Mouse (Mus musculus): ENCODE results near the gene Fgf11. TPM values are rescaled to one million over a fixed set of nuclear protein-coding genes. Genes with fewer than 3 reads are reported as not detected.

Fgf11 gene
- polyA plus RNA-seq, 1 experiment from 2014 or later: 0.21 TPM

- Histone ChIP-seq H3K27me3 (ENCODE audit: control insufficient read depth, insufficient read depth, low read depth, low read length) (peaks cover 73% of the 10 kb centered on the region), H3K9me3 (replicated peaks; ENCODE audit: control insufficient read depth, low read length) (no peaks in the 10 kb centered on the region), H3K4me2 (ENCODE audit: low read depth, low read length) (no peak overlapping the region), H3K27ac (ENCODE audit: low read length) (no peak overlapping the region), H3K4me3 (ENCODE audit: low read depth, low read length) (no peak overlapping the region), H3K9ac (ENCODE audit: low read depth, low read length) (no peak overlapping the region), H3K4me1 (ENCODE audit: control insufficient read depth, low read depth, low read length) (peaks cover 27% of the 10 kb centered on the region), H3K36me3 (ENCODE audit: control insufficient read depth, insufficient read depth) (no peaks in the 10 kb centered on the region)
- 62% methylated on average over 7 of the region's 7 CpGs for WGBS (ENCODE audit: insufficient replicate concordance)
- ATAC-seq (ENCODE audit: low read depth): no peak
These were observed 3.7 kb downstream of the Fgf11 start for GRCm38 (mm10) chr11:69797924-69798323.

- Histone ChIP-seq H3K4me1 (ENCODE audit: control insufficient read depth, low read depth, low read length) (peaks cover 16% of the 10 kb centered on the region), H3K9ac (ENCODE audit: low read depth, low read length) (no peak overlapping the region), H3K4me3 (ENCODE audit: low read depth, low read length) (peak overlapping the region; percentile 63), H3K27ac (ENCODE audit: low read length) (no peak overlapping the region), H3K36me3 (ENCODE audit: control insufficient read depth, insufficient read depth) (no peaks in the 10 kb centered on the region), H3K27me3 (ENCODE audit: control insufficient read depth, insufficient read depth, low read depth, low read length) (peaks cover 55% of the 10 kb centered on the region), H3K4me2 (ENCODE audit: low read depth, low read length) (peak overlapping the region; percentile 95), H3K9me3 (replicated peaks; ENCODE audit: control insufficient read depth, low read length) (no peaks in the 10 kb centered on the region)
- ATAC-seq (ENCODE audit: low read depth): no peak
- WGBS (ENCODE audit: insufficient replicate concordance): 4% methylated on average over 13 of the region's 13 CpGs
These were observed 5.6 kb downstream of the Fgf11 start for GRCm38 (mm10) chr11:69795983-69796435.

- WGBS (ENCODE audit: insufficient replicate concordance): under 1% methylated on average over 52 of the region's 52 CpGs
- Histone ChIP-seq H3K9ac (ENCODE audit: low read depth, low read length) (peak within 1 kb of the TSS; percentile 48; the same call in 1 of the 2 replicates), H3K4me3 (ENCODE audit: low read depth, low read length) (peak within 1 kb of the TSS; percentile 63), H3K36me3 (ENCODE audit: control insufficient read depth, insufficient read depth) (no peaks in the 10 kb centered on the region), H3K27me3 (ENCODE audit: control insufficient read depth, insufficient read depth, low read depth, low read length) (peaks cover 48% of the 10 kb centered on the region), H3K9me3 (replicated peaks; ENCODE audit: control insufficient read depth, low read length) (no peaks in the 10 kb centered on the region), H3K4me2 (ENCODE audit: low read depth, low read length) (peak within 1 kb of the TSS; percentile 95), H3K4me1 (ENCODE audit: control insufficient read depth, low read depth, low read length) (peaks cover 12% of the 10 kb centered on the region), H3K27ac (ENCODE audit: low read length) (no peak within 1 kb of the TSS)
- ATAC-seq (ENCODE audit: low read depth): peak; percentile 100
These were observed 6.3 kb downstream of the Fgf11 start, which contains the start of gene Chrnb1 for GRCm38 (mm10) chr11:69795168-69795982. Gene Chrnb1, minus strand, starts transcription at chr11:69795943.

GRCm38 (mm10) chr11:69793429-69793828, 8.2 kb downstream of the Fgf11 start:
- WGBS (ENCODE audit: insufficient replicate concordance): 48% methylated on average over 5 of the region's 5 CpGs
- Histone ChIP-seq H3K27me3 (ENCODE audit: control insufficient read depth, insufficient read depth, low read depth, low read length) (peaks cover 30% of the 10 kb centered on the region), H3K27ac (ENCODE audit: low read length) (no peak overlapping the region), H3K9ac (ENCODE audit: low read depth, low read length) (no peak overlapping the region), H3K36me3 (ENCODE audit: control insufficient read depth, insufficient read depth) (no peaks in the 10 kb centered on the region), H3K9me3 (replicated peaks; ENCODE audit: control insufficient read depth, low read length) (no peaks in the 10 kb centered on the region), H3K4me1 (ENCODE audit: control insufficient read depth, low read depth, low read length) (peaks cover 11% of the 10 kb centered on the region), H3K4me2 (ENCODE audit: low read depth, low read length) (no peak overlapping the region), H3K4me3 (ENCODE audit: low read depth, low read length) (no peak overlapping the region)
- no peak for ATAC-seq (ENCODE audit: low read depth)

- H3K9ac ChIP-seq (ENCODE audit: low read depth, low read length): no peak overlapping the region
- H3K4me1 ChIP-seq (ENCODE audit: control insufficient read depth, low read depth, low read length): peaks cover 11% of the 10 kb centered on the region
- peaks cover 11% of the 10 kb centered on the region for H3K27me3 ChIP-seq (ENCODE audit: control insufficient read depth, insufficient read depth, low read depth, low read length)
- ATAC-seq (ENCODE audit: low read depth): no peak
- H3K4me3 ChIP-seq (ENCODE audit: low read depth, low read length): no peak overlapping the region
- H3K36me3 ChIP-seq (ENCODE audit: control insufficient read depth, insufficient read depth): no peaks in the 10 kb centered on the region
- no peaks in the 10 kb centered on the region for H3K9me3 ChIP-seq (replicated peaks; ENCODE audit: control insufficient read depth, low read length)
- no peak overlapping the region for H3K4me2 ChIP-seq (ENCODE audit: low read depth, low read length)
- no peak overlapping the region for H3K27ac ChIP-seq (ENCODE audit: low read length)
- WGBS (ENCODE audit: insufficient replicate concordance): 48% methylated on average over 5 of the region's 5 CpGs
These were observed 10.2 kb downstream of the Fgf11 start for GRCm38 (mm10) chr11:69791420-69791819.

GRCm38 (mm10) chr11:69789431-69789830, 12.2 kb downstream of the Fgf11 start:
- no peak overlapping the region for H3K9ac ChIP-seq (ENCODE audit: low read depth, low read length)
- no peak; the same call in 1 of the 2 replicates for ATAC-seq (ENCODE audit: low read depth)
- 52% methylated on average over 5 of the region's 5 CpGs for WGBS (ENCODE audit: insufficient replicate concordance)
- H3K4me2 ChIP-seq (ENCODE audit: low read depth, low read length): no peak overlapping the region
- no peak overlapping the region for H3K4me3 ChIP-seq (ENCODE audit: low read depth, low read length)
- peaks cover 5% of the 10 kb centered on the region; the same call in 1 of the 2 replicates for H3K27me3 ChIP-seq (ENCODE audit: control insufficient read depth, insufficient read depth, low read depth, low read length)
- no peak overlapping the region for H3K27ac ChIP-seq (ENCODE audit: low read length)
- peaks cover 8% of the 10 kb centered on the region for H3K4me1 ChIP-seq (ENCODE audit: control insufficient read depth, low read depth, low read length)
- no peaks in the 10 kb centered on the region for H3K9me3 ChIP-seq (replicated peaks; ENCODE audit: control insufficient read depth, low read length)
- H3K36me3 ChIP-seq (ENCODE audit: control insufficient read depth, insufficient read depth): no peaks in the 10 kb centered on the region

- H3K9me3 ChIP-seq (replicated peaks; ENCODE audit: control insufficient read depth, low read length): no peaks in the 10 kb centered on the region
- no peak for ATAC-seq (ENCODE audit: low read depth)
- 64% methylated on average over 5 of the region's 5 CpGs for WGBS (ENCODE audit: insufficient replicate concordance)
- H3K4me1 ChIP-seq (ENCODE audit: control insufficient read depth, low read depth, low read length): peaks cover 12% of the 10 kb centered on the region
- H3K27me3 ChIP-seq (ENCODE audit: control insufficient read depth, insufficient read depth, low read depth, low read length): peaks cover 1% of the 10 kb centered on the region; the same call in 1 of the 2 replicates
- no peak overlapping the region for H3K4me2 ChIP-seq (ENCODE audit: low read depth, low read length)
- no peak overlapping the region for H3K4me3 ChIP-seq (ENCODE audit: low read depth, low read length)
- H3K27ac ChIP-seq (ENCODE audit: low read length): no peak overlapping the region
- H3K9ac ChIP-seq (ENCODE audit: low read depth, low read length): no peak overlapping the region
- H3K36me3 ChIP-seq (ENCODE audit: control insufficient read depth, insufficient read depth): no peaks in the 10 kb centered on the region
These were observed 14.4 kb downstream of the Fgf11 start for GRCm38 (mm10) chr11:69787306-69787705.

GRCm38 (mm10) chr11:69784793-69785272, 16.8 kb downstream of the Fgf11 start:
- WGBS (ENCODE audit: insufficient replicate concordance): 14% methylated on average over 15 of the region's 15 CpGs
- Histone ChIP-seq H3K9me3 (replicated peaks; ENCODE audit: control insufficient read depth, low read length) (no peaks in the 10 kb centered on the region), H3K4me2 (ENCODE audit: low read depth, low read length) (peak overlapping the region; percentile 68), H3K36me3 (ENCODE audit: control insufficient read depth, insufficient read depth) (no peaks in the 10 kb centered on the region), H3K27ac (ENCODE audit: low read length) (no peak overlapping the region), H3K9ac (ENCODE audit: low read depth, low read length) (peak overlapping the region; percentile 27; the same call in 1 of the 2 replicates), H3K4me1 (ENCODE audit: control insufficient read depth, low read depth, low read length) (peaks cover 12% of the 10 kb centered on the region), H3K27me3 (ENCODE audit: control insufficient read depth, insufficient read depth, low read depth, low read length) (peaks cover 6% of the 10 kb centered on the region), H3K4me3 (ENCODE audit: low read depth, low read length) (peak overlapping the region; percentile 50)
- peak; percentile 81 for ATAC-seq (ENCODE audit: low read depth)

- Histone ChIP-seq H3K4me1 (ENCODE audit: control insufficient read depth, low read depth, low read length) (peaks cover 12% of the 10 kb centered on the region), H3K4me3 (ENCODE audit: low read depth, low read length) (no peak overlapping the region), H3K36me3 (ENCODE audit: control insufficient read depth, insufficient read depth) (no peaks in the 10 kb centered on the region), H3K9me3 (replicated peaks; ENCODE audit: control insufficient read depth, low read length) (no peaks in the 10 kb centered on the region), H3K9ac (ENCODE audit: low read depth, low read length) (no peak overlapping the region), H3K4me2 (ENCODE audit: low read depth, low read length) (no peak overlapping the region), H3K27ac (ENCODE audit: low read length) (no peak overlapping the region), H3K27me3 (ENCODE audit: control insufficient read depth, insufficient read depth, low read depth, low read length) (peaks cover 13% of the 10 kb centered on the region)
- 45% methylated on average over 4 of the region's 4 CpGs for WGBS (ENCODE audit: insufficient replicate concordance)
- ATAC-seq (ENCODE audit: low read depth): no peak
These were observed 19.8 kb downstream of the Fgf11 start for GRCm38 (mm10) chr11:69781828-69782227.
